Mouse (Mus musculus) ES-E14 (cell line): ENCODE data around the gene Cntd1.

ENCODE experiments used
- CHD2 ChIP-seq: IDR thresholded peaks from 2 replicates; pipeline ENCODE4 v1.6.1; 2014; ENCODE audit warnings: mild to moderate bottlenecking, low read depth, low read length, inconsistent platforms
- HCFC1 ChIP-seq: IDR thresholded peaks from 2 replicates; pipeline ENCODE4 v1.6.1; 2012; ENCODE audit warnings: low read length, inconsistent platforms, borderline replicate concordance; ENCODE audit not compliant: insufficient read depth
- MAFK ChIP-seq: IDR thresholded peaks from 2 replicates; pipeline ENCODE4 v1.6.1; 2014; ENCODE audit warnings: mild to moderate bottlenecking, low read depth, low read length, inconsistent platforms; ENCODE audit not compliant: insufficient read depth
- ZC3H11A ChIP-seq: IDR thresholded peaks from 2 replicates; pipeline ENCODE4 v1.6.1; 2012; ENCODE audit warnings: low read depth, mild to moderate bottlenecking, inconsistent platforms, low read length, borderline replicate concordance
- ZNF384 ChIP-seq: IDR thresholded peaks from 2 replicates; pipeline ENCODE4 v1.6.1; 2012; ENCODE audit warnings: low read depth, low read length, inconsistent platforms

- no peak for TF ChIP-seq MAFK
- TF ChIP-seq HCFC1: no peak
- TF ChIP-seq CHD2: no peak
- no peak for TF ChIP-seq ZNF384
- no peak for TF ChIP-seq ZC3H11A
Observed at GRCm38 (mm10) chr11:101335685-101336084, 56.9 kb downstream of the Cntd1 start.
